Mouse (Mus musculus) G1E (cell line): ENCODE data around the gene Triobp.

Experiments used
- CTCF ChIP-seq: IDR thresholded peaks from 2 replicates; pipeline ENCODE4 v1.5.1; 2012; ENCODE audit warnings: low read depth, low read length, inconsistent platforms, mixed read lengths
- GATA1 ChIP-seq: IDR thresholded peaks from 2 replicates; pipeline ENCODE4 v1.6.1; 2012; ENCODE audit warnings: borderline replicate concordance, low read length, inconsistent platforms, mixed read lengths
- GATA2 ChIP-seq: IDR thresholded peaks from 2 replicates; pipeline ENCODE4 v1.6.1; 2012; ENCODE audit warnings: low read depth, low read length, inconsistent platforms, borderline replicate concordance
- POLR2AphosphoS5 ChIP-seq: IDR thresholded peaks from 2 replicates; pipeline ENCODE4 v1.6.1; 2012; ENCODE audit warnings: low read depth, low read length, inconsistent platforms; ENCODE audit not compliant: insufficient replicate concordance
- TAL1 ChIP-seq: conservative IDR thresholded peaks from 2 replicates; pipeline ENCODE4 v1.6.1; 2012; ENCODE audit warnings: low read depth, low read length, inconsistent platforms, mixed read lengths

DNA sequence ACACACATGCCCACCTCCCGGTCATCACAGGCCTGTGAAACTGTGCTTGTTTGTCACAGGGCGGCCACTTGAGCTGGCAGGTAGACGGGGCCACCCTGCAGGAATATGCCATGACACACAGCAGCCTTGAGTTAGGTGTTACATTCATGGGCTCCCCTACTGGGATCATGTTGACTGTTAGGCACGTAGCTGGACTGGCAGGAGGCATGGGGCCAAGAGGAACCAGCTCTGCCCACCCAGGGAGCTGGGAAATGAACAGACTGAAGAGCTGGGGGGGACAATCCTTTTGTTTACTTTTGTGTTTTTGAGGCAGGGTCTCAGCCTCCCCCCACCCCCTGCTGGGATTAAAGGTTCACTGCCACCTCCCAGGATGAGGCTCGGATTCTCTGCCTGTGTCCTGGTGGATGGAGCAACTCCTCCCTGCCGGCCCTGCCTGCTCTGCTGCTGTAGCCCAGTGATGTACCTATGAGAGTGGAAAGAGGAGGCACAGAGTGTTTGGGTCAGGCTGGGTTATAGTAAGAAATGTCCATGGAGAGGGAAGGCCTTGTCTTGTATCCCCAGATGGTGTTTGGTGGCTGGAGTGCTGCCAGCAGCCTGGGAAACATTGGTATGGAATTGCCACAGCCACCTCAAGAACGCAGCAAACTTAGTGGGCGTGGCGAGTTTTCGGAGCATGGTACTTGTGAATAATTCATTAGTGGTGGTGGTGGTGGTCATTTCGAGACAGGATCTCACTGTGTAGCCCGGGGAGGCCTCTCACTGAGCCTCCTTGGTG, 31.3 kb upstream of the Triobp start:
- TF ChIP-seq CTCF: no peak
- TF ChIP-seq GATA1: no peak
- TF ChIP-seq POLR2AphosphoS5: no peak
- no peak for TF ChIP-seq TAL1
- TF ChIP-seq GATA2: no peak
